Mouse (Mus musculus) adipose tissue, adult 10 weeks (tissue): Measurements from ENCODE around the gene Tbccd1. TPM values are rescaled to one million over a fixed set of nuclear protein-coding genes. Genes with fewer than 3 reads are reported as not detected.

Source experiments
- polyA plus RNA-seq: library from polyadenylated mRNA; stranded (reverse); fragments of 350-450 nt; fragmentation: Illumina TruSeq; extraction: RNeasy Lipid Tissue Mini Kit (QIAGEN cat#74804); gene quantifications from one replicate; pipeline ENCODE4 v1.2.3, GENCODE M21; 2014; ENCODE audit warnings: low read depth, low replicate concordance

The Tbccd1 gene
- 18.3 TPM for polyA plus RNA-seq

DNA sequence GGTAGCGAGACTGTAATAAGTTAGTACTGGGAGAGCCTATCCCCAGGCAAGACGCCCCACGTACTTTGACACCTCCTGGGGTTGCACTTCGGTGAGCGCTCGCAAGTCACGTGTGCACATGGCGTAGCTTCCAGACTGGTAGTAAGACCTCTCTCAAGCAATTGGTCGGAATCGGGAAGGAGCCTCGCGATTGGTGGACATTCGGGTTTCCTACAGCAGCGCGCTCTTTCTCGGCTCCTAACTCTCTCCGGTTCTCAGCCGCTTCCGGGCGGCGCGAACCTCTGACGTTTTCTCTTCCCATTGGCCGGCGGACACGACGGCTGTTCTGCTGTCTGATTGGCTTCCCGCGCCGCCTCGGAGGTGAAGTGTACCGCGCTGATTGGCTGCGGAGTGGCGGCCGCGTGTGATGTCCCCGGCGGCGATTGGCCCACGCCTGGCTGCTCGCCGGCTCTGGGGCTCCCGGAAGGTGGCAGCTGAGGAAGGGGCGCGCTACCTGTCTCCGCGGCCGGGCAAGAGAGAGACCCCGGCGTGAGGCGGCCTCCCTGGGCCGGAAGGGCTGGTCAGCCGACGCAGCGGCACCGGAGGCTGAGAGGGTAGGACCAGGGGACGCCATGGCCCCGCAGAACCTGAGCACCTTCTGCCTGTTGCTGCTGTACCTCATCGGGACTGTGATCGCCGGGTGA is at the start of gene Tbccd1, which contains the start of gene Dnajb11:
Gene Tbccd1, minus strand, starts transcription at position 239 of the 683 bp plus-strand sequence.
Gene Dnajb11, plus strand, starts transcription at position 415 of the 683 bp plus-strand sequence.

DNA sequence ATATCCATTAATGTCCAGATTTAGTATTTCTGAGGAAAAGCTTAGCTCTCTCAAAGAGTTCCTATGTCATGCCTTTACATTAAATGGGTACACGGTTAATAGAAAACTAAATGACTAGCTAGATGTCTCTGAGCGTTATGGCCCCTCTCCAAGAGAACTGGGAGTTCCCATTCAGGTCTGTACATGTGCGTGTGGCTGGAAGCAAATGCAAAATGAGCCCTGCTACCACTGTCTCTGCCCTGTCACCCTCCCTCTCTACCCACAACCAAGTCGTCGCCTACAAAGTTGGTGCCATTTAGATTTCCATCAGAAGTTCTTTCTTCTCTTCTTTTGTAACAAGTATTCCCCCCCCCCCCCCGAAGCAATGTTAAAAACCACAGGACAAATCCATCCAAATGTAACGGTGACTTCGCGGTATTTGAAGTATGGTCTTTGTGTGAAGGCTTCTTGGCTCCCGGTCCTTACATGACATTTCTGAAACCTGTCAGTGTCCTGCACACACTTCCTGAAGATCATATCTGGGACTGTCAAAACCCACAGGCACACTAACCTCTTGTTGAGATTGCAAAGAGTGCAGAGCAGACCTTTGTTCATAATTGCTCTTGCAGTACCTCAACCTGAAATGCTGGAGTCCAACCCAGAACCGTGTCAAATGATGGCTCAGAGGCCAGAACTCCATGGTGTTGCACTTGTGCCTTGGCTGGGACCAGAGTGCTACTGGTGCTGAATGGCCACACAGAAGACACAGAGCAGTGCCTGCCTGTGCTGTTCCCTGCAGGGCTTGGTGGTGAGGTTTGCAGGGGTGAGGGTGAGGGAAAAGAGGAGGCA is 33.4 kb upstream of the Tbccd1 start, which contains the start of gene Ahsg:
Gene Ahsg, plus strand, starts transcription at position 595 of the 828 bp plus-strand sequence.

DNA sequence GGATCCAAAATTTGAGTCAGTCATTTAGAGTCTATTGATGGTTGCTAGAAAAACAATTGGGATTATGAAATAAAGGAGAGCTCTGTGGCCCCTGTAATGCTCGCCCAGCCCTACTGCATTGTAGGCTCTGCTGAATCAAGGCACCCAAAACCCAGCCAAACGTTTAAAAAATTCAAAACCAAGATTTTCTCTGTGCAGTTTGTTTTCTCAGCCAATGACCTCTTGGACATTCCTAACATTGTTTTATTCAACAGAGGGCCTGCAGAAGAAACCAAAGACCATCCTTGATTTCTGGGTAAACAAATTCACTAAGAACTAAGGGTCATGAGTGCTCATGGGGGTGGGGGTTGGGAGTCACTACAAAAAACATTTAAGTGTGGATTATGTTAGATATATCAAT is 46.0 kb downstream of the Tbccd1 start, which contains the start of gene Crygs:
Gene Crygs, minus strand, starts transcription at position 101 of the 400 bp plus-strand sequence.

Other genes with a start within 250 kb of the Tbccd1 start
- gene Dgkg, start 200.4 kb downstream of the Tbccd1 start, polyA plus RNA-seq: 3.8 TPM
- not detected for gene Crygs, start 46.1 kb downstream of the Tbccd1 start, polyA plus RNA-seq
- 98.6 TPM for gene Dnajb11, start 176 bp upstream of the Tbccd1 start, polyA plus RNA-seq
- 0.47 TPM for gene Ahsg, start 33.6 kb upstream of the Tbccd1 start, polyA plus RNA-seq
- gene Fetub, start 60.7 kb upstream of the Tbccd1 start, polyA plus RNA-seq: 9.2 TPM
- gene Hrg, start 93.4 kb upstream of the Tbccd1 start, polyA plus RNA-seq: not detected
- 1.4 TPM for gene Kng2, start 171.8 kb upstream of the Tbccd1 start, polyA plus RNA-seq
- not detected for gene Kng1, start 200.2 kb upstream of the Tbccd1 start, polyA plus RNA-seq
- 513 TPM for gene Eif4a2, start 249.8 kb upstream of the Tbccd1 start, polyA plus RNA-seq